Mouse (Mus musculus): ENCODE measurements around the gene Tspan15. TPM values are rescaled to one million over a fixed set of nuclear protein-coding genes. Genes with fewer than 3 reads are reported as not detected.

Gene Tspan15
- polyA plus RNA-seq, 1 experiment from 2014 or later: 86.3 TPM

DNA sequence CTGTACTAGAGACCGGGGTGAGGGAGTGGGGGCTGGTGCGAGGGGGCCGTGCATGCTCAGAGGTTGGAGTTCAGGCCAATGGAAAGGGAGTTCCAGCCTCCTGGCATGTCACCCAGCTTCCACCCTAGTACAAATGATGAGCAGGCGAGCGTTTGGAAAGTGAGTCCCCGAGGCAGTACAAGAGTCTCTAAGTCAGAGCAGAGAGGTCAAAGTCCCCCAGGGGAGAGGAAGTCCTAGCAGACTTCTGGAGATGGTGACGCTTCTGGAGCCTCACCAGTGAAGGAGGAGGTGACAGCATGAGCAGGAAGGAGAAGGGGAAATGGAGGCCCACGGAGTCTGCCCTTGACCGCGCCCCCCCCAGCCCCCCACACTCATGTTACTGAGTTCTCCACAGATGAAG is 68.6 kb downstream of the Tspan15 start:
- ATAC-seq: peak; percentile 84
- H3K9me3 ChIP-seq (ENCODE audit: control insufficient read depth, low read length): no peaks in the 10 kb centered on the region
- H3K4me3 ChIP-seq (ENCODE audit: low read length): no peak overlapping the region
- no peaks in the 10 kb centered on the region for H3K36me3 ChIP-seq (ENCODE audit: control insufficient read depth, insufficient read depth, low read length)
- no peak overlapping the region for H3K4me2 ChIP-seq (ENCODE audit: low read depth, low read length)
- WGBS: 51% methylated on average over 10 of the region's 10 CpGs
- H3K27ac ChIP-seq (ENCODE audit: low read length): no peak overlapping the region
- H3K4me1 ChIP-seq (ENCODE audit: control insufficient read depth, insufficient read depth, low read length): peaks cover 5% of the 10 kb centered on the region; the same call in 1 of the 2 replicates
- H3K9ac ChIP-seq (ENCODE audit: low read depth, low read length): no peak overlapping the region
- no peaks in the 10 kb centered on the region for H3K27me3 ChIP-seq (replicated peaks; ENCODE audit: control insufficient read depth, insufficient read depth, low read length)

DNA sequence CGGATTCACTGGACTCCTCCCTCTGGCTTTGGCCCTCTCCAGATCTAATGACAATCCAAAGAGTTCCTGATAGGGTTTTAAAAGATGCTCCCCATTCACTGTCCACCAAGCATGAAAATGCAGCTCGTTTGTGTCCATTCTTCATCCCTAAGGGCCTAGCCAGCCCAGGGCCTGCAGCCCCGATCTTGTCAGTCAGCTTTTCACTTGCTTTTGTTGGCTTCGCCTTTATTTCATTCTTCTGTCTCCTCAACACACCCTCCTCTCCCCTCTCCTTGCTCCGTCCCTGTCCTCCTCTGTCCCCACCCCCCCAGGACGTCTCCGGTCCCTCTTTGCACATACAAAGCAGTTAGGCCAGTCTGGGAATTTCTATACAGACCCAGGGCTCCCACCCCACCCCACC is 81.1 kb downstream of the Tspan15 start:
- ATAC-seq: no peak
- Histone ChIP-seq H3K4me2 (ENCODE audit: low read depth, low read length) (no peak overlapping the region), H3K4me1 (ENCODE audit: control insufficient read depth, insufficient read depth, low read length) (no peaks in the 10 kb centered on the region), H3K27ac (ENCODE audit: low read length) (no peak overlapping the region), H3K9ac (ENCODE audit: low read depth, low read length) (no peak overlapping the region), H3K27me3 (replicated peaks; ENCODE audit: control insufficient read depth, insufficient read depth, low read length) (no peaks in the 10 kb centered on the region), H3K36me3 (ENCODE audit: control insufficient read depth, insufficient read depth, low read length) (no peaks in the 10 kb centered on the region), H3K9me3 (ENCODE audit: control insufficient read depth, low read length) (no peaks in the 10 kb centered on the region), H3K4me3 (ENCODE audit: low read length) (no peak overlapping the region)
- 55% methylated on average over 7 of the region's 7 CpGs for WGBS

DNA sequence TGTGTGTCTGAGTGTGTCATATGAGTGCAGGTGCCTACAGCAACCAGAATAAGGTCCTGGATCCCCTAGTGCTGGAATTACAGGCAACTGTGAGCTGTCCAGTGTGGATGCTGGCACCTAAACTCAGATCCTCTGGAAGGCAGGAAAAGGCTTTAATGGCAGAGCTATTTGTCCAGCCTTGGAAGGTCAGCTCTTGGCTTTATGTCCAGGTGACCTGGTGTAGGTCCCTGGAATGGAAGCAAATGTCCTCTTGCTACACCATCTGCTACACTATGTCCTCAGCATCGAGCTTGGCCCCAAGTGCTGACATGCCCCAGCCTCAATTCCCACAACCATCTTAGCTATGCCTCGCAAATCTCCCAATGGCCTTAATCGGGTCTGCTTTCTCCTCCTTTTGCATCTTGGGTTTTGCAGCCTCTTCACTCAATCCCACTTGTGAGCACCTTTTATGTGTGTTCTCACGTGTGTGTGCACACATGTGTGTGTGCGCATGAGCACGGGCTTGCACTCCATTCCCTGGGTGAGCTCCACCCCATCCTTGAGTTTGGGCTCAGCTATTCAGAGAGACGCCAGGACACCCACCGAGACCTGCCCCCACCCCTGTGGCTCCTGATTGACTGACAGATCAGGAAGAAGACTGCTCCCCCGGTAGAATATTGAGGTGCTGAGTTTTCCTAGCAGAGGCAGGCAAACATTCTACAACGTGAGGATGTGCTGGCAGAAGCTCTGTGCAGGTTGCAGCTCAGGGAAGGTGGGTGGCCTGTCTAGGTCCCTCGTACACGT is 83.4 kb downstream of the Tspan15 start:
- no peak for ATAC-seq
- Histone ChIP-seq H3K27ac (ENCODE audit: low read length) (no peak overlapping the region), H3K4me3 (ENCODE audit: low read length) (no peak overlapping the region), H3K36me3 (ENCODE audit: control insufficient read depth, insufficient read depth, low read length) (no peaks in the 10 kb centered on the region), H3K27me3 (replicated peaks; ENCODE audit: control insufficient read depth, insufficient read depth, low read length) (no peaks in the 10 kb centered on the region), H3K9ac (ENCODE audit: low read depth, low read length) (no peak overlapping the region), H3K4me1 (ENCODE audit: control insufficient read depth, insufficient read depth, low read length) (no peaks in the 10 kb centered on the region), H3K9me3 (ENCODE audit: control insufficient read depth, low read length) (no peaks in the 10 kb centered on the region), H3K4me2 (ENCODE audit: low read depth, low read length) (no peak overlapping the region)
- 62% methylated on average over 12 of the region's 12 CpGs for WGBS

DNA sequence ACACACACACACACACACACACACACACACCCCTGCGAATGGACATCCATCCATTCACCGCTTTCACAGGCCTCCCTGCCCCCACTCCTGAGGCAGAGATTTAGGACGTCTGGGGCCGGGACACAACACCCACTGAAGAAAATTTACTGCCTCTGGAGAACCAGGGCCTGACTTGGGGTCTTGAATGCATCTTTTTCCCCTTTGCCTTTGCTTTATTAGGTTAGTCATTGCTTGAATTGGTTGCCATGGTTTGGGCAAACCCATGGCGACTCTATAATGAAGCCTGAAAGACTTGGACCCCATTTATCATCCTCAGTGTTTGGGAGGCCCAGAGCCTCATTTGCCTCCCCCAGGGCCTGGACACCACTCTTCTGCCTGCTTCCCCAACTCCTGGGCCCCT is 85.1 kb downstream of the Tspan15 start:
- Histone ChIP-seq H3K36me3 (ENCODE audit: control insufficient read depth, insufficient read depth, low read length) (no peaks in the 10 kb centered on the region), H3K27ac (ENCODE audit: low read length) (no peak overlapping the region), H3K9me3 (ENCODE audit: control insufficient read depth, low read length) (no peaks in the 10 kb centered on the region), H3K4me2 (ENCODE audit: low read depth, low read length) (no peak overlapping the region), H3K27me3 (replicated peaks; ENCODE audit: control insufficient read depth, insufficient read depth, low read length) (no peaks in the 10 kb centered on the region), H3K4me3 (ENCODE audit: low read length) (no peak overlapping the region), H3K4me1 (ENCODE audit: control insufficient read depth, insufficient read depth, low read length) (no peaks in the 10 kb centered on the region), H3K9ac (ENCODE audit: low read depth, low read length) (no peak overlapping the region)
- WGBS: 53% methylated on average over 5 of the region's 5 CpGs
- ATAC-seq: no peak

DNA sequence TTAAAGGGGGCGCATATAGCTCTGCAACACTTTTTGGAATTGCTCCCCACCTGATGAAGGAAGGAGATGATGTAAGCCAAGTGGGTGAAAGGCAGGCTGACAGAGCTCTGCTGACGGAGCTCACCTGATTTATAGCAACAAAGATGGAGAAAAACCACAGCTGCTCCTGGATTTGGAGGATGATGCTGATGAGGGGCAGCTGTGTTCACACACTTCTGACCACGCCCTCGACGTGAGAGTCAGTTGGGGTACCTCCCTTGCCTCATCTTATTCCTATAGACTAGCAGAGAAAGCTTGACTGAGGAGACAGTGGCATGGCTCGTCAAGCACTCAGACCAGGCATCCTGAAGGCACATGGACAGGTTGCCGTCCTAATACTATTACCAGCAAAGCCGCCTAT is 87.2 kb downstream of the Tspan15 start, which contains the start of gene Fam241b:
TSS of gene Fam241b (minus strand) at position 101 of the 400 bp plus-strand sequence.
- no peak within 1 kb of the TSS for H3K27ac ChIP-seq (ENCODE audit: low read length)
- H3K9ac ChIP-seq (ENCODE audit: low read depth, low read length): no peak within 1 kb of the TSS
- no peak for ATAC-seq
- no peaks in the 10 kb centered on the region for H3K36me3 ChIP-seq (ENCODE audit: control insufficient read depth, insufficient read depth, low read length)
- 55% methylated on average over 8 of the region's 8 CpGs for WGBS
- H3K4me2 ChIP-seq (ENCODE audit: low read depth, low read length): no peak within 1 kb of the TSS
- H3K9me3 ChIP-seq (ENCODE audit: control insufficient read depth, low read length): no peaks in the 10 kb centered on the region
- H3K27me3 ChIP-seq (replicated peaks; ENCODE audit: control insufficient read depth, insufficient read depth, low read length): 0 out of 2 replicates have a peak, but pooled peaks cover 1% of the 10 kb centered on the region
- H3K4me3 ChIP-seq (ENCODE audit: low read length): no peak within 1 kb of the TSS
- no peaks in the 10 kb centered on the region for H3K4me1 ChIP-seq (ENCODE audit: control insufficient read depth, insufficient read depth, low read length)

DNA sequence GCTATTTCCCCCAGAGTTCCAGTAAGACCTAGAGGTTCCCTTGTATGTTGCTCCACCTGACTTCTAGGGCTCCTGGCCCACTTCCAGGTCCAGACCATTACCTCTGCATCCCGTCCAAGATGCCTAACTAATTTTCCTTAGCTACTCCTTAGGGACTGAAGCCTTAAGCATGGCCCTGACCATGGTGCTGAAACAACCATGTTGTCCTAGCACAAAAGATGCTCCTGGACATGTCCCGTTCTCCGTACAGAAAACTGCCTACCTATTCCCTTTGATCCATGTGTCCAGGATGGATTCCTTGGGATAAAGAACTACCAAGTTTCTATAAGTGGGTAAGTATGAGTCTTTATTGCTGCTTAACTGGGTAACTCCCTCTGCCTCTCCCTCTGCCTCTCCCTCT is 93.0 kb downstream of the Tspan15 start:
- Histone ChIP-seq H3K27ac (ENCODE audit: low read length) (no peak overlapping the region), H3K4me3 (ENCODE audit: low read length) (no peak overlapping the region), H3K4me1 (ENCODE audit: control insufficient read depth, insufficient read depth, low read length) (no peaks in the 10 kb centered on the region), H3K36me3 (ENCODE audit: control insufficient read depth, insufficient read depth, low read length) (no peaks in the 10 kb centered on the region), H3K9ac (ENCODE audit: low read depth, low read length) (no peak overlapping the region), H3K9me3 (ENCODE audit: control insufficient read depth, low read length) (no peaks in the 10 kb centered on the region), H3K4me2 (ENCODE audit: low read depth, low read length) (no peak overlapping the region), H3K27me3 (replicated peaks; ENCODE audit: control insufficient read depth, insufficient read depth, low read length) (peaks cover 36% of the 10 kb centered on the region)
- no peak for ATAC-seq
- 16% methylated on average over 3 of the region's 3 CpGs for WGBS

DNA sequence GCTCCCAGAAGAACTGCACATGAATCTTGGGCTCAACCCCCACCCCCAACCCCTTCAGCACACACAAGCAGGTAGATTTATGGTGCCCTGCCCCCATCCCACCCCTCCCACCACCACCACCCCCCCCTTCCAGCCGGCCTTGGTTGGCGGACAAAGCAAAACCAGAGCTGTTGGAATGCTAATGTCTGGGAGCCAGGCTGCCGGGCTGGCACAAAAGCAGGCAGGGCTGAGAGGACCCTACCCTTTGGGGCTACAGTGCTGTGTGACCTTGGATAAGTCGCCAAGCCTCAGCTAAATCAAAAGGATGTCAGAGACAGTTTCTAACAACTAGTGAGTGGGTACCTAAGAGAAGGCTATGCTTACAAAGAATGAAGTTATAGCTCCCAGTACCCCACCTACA is 93.9 kb downstream of the Tspan15 start:
- no peak overlapping the region for H3K4me2 ChIP-seq (ENCODE audit: low read depth, low read length)
- no peak overlapping the region for H3K27ac ChIP-seq (ENCODE audit: low read length)
- H3K9ac ChIP-seq (ENCODE audit: low read depth, low read length): no peak overlapping the region
- ATAC-seq: no peak
- H3K9me3 ChIP-seq (ENCODE audit: control insufficient read depth, low read length): no peaks in the 10 kb centered on the region
- H3K27me3 ChIP-seq (replicated peaks; ENCODE audit: control insufficient read depth, insufficient read depth, low read length): peaks cover 45% of the 10 kb centered on the region
- no peak overlapping the region for H3K4me3 ChIP-seq (ENCODE audit: low read length)
- H3K4me1 ChIP-seq (ENCODE audit: control insufficient read depth, insufficient read depth, low read length): peaks cover 5% of the 10 kb centered on the region; the same call in 1 of the 2 replicates
- 18% methylated on average over 4 of the region's 4 CpGs for WGBS
- H3K36me3 ChIP-seq (ENCODE audit: control insufficient read depth, insufficient read depth, low read length): no peaks in the 10 kb centered on the region

DNA sequence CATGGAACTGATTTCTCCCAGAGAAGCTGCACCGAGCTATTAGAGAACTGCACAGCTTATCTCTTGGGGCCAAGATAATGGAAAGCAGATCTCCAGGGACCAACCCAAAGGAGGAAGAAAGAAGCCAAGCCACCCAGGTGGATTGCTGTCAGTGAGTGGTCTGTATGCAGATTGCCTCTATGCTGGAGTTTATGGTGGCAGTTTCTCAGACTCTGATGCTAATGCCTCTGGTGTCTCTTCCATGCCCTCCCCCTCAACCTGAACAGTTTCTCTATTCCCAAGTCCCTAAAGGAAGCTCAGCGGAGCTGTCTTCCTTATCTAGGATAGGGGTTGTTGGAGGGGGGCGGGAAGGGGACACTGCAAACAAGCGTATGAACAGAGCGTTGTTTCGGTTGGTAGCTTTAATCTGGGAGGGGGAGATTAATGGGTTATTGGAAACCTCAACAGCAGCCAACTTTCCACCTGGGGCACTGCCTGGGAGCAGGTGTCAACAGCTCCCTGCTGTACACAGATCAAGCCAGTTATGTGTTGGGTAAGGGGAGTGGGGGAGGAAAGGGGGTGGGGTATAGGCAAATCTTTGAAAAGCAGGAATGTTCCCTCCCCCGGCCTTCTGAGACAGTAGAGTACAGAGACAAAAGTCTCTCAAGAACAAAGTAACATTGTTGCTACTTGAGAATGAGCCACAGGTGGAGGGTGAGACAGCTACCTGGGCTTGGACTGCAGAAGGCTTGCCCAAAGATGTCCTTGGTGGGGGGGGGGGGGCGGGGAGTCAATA is 95.2 kb downstream of the Tspan15 start:
- Histone ChIP-seq H3K9me3 (ENCODE audit: control insufficient read depth, low read length) (no peaks in the 10 kb centered on the region), H3K36me3 (ENCODE audit: control insufficient read depth, insufficient read depth, low read length) (no peaks in the 10 kb centered on the region), H3K9ac (ENCODE audit: low read depth, low read length) (no peak overlapping the region), H3K4me1 (ENCODE audit: control insufficient read depth, insufficient read depth, low read length) (peaks cover 5% of the 10 kb centered on the region; the same call in 1 of the 2 replicates), H3K27me3 (replicated peaks; ENCODE audit: control insufficient read depth, insufficient read depth, low read length) (peaks cover 56% of the 10 kb centered on the region), H3K4me2 (ENCODE audit: low read depth, low read length) (no peak overlapping the region), H3K4me3 (ENCODE audit: low read length) (no peak overlapping the region), H3K27ac (ENCODE audit: low read length) (no peak overlapping the region)
- WGBS: 2% methylated on average over 8 of the region's 8 CpGs
- ATAC-seq: no peak

Measured in intestine, embryonic 16.5 days (tissue).